Mouse (Mus musculus) cerebellum, adult 11-12 months (tissue): ENCODE data around the gene Rapgef4.
A peak's percentile ranks its signal among the peaks of the same experiment; 100 is the strongest.

ENCODE experiments used
- DNase-seq: peaks from one replicate; pipeline ENCODE4 v3.0.0; 2022

Gene Rapgef4

DNA sequence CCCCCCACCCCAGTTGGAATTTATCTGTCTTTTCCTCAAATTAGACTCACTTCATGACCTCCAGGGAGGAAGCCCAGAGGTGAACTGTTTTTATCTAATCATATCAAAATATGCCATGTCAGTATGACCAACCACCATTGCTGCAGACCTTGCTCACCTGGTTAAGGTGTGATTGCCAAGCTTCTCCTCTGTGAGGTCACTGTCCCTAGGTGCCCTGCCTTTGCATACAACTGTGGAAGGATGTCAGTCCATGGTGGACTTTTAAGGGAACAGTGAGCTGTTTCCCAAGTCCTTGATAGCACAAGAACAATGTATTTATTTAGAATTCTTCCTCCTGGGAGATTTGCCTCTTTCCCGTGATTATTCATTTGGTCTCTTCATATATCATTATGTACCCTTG is 172.8 kb downstream of the Rapgef4 start:
- no peak for DNase-seq

DNA sequence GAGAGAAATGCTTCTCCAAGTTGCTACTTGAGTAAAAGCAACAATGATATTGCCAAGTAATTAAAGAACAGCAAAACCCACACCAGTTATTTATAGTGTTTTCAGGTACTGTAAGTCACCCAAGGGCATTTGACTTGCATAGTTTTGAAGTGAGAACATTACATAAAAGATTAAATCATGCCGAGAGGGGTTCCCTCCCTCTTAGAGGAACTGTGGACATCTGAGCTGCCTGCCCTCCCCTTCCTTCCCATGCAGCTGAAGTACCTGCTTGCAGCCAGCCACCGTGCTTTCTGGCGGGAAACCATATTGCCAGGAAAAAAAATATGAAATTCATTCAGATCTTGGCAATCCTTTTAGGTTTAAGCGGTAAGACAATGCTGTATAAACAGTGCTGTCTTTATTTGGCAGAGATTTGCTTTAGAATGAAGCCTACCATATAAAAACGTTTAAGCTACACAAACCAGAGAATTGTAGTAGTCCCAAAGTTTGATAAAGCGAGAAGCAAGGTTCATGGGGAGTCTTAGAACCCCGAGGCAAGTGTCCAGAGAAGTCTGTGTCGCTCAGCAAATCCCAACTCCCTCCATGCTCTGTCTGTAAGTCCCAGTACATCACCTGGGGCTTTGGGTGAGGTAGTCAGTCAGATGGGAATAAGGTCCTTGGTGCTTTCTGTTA is 174.2 kb downstream of the Rapgef4 start:
- DNase-seq = no peak

DNA sequence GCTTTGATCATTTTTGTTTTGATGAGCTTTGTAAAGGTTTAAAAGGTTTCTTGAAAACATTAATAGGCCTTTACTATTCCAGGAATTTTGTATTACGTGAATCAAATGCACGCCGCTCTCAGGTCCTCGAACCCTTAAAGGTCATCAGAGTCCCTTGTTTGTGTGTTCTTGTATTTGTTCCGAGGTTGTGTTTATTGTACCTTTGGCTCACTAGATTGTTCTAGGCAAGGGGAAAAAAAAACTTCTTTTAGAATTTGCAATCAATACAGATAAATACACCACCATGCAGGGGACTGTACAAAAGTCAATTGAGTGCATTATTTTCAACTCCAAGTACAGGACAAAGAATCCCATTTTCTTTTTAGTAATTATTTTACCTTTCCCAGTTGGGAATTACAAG is 175.4 kb downstream of the Rapgef4 start:
- DNase-seq = no peak

DNA sequence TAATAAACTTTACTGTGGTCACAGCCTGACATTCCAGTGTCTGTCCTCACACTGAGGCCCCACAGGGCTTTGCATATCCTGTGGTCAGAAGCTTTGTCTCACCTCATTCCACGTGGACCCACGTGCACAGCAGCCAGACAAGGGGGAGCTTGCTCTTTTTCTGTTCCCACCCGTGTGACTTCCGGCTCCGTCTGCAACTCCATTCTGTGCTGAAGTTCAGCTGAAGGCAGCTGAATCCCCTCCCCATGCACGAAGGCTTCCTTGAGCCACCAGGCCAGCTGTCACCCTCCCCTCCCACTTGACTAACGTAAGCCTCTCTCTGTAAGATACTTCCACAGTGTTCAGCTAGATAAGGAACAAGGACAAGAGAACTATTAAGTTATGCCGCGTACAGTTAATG is 176.5 kb downstream of the Rapgef4 start:
- no peak for DNase-seq

DNA sequence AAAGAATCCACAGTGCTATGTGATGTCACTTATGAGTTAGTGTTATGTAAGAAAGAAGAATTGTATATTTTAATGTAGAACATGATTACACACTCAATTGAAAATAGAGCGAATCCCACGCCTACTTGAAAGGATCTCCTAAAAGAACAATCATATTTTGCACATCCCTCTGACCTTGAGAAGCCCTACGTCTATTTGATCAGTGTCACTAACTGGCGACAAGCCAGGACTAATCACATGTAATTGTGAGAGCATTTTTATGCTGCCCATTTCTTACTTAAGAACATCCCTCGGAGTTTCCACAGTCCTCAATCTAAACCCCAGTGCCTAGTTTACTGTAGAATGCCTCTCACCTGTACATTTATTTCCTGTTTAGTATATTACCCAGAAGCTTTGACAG is 177.0 kb downstream of the Rapgef4 start:
- no peak for DNase-seq

DNA sequence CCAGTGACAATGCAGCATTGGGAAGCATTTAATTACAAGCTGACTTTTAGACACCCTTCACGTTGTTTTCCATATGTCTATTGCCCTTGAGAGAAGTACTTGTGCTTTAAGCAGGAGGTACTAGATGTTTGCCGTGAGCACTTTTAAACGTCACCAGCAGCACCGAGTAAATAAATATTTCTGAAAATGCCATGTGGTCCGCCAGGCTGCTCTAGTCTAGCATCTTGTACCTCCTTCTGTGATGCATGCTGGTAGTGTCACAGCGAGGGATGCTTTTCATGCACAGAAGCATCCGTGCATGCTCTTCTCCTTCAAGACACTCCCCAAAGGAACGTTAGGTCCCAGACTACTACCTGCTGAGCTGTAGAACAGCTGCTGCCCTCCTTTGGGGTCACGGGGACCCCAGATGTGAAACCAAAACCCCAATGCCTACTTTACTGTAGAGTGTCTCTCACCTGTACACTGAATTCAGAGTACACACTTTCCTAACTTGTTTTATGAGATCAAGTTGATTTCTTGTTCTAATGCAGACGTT is 177.7 kb downstream of the Rapgef4 start:
- DNase-seq = no peak

DNA sequence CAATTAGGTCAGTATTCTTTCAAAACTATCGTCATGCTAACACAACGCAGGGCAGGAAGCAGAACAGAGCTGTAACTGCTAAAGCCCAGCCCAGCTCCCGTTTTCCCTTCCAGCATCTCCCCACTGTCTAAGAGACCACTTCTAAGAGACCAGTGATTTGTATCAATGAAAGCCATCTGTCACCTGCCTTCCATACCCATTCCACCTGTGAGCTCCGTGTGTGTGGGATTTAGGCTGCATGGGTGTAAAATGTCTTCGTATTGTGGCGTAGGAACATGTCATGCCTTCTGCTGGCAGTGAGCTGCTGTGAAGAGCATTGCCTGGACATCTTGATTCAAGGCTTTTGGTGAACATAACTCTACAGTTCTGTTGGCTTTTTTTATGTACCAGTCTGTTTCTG is 178.2 kb downstream of the Rapgef4 start:
- DNase-seq = no peak

DNA sequence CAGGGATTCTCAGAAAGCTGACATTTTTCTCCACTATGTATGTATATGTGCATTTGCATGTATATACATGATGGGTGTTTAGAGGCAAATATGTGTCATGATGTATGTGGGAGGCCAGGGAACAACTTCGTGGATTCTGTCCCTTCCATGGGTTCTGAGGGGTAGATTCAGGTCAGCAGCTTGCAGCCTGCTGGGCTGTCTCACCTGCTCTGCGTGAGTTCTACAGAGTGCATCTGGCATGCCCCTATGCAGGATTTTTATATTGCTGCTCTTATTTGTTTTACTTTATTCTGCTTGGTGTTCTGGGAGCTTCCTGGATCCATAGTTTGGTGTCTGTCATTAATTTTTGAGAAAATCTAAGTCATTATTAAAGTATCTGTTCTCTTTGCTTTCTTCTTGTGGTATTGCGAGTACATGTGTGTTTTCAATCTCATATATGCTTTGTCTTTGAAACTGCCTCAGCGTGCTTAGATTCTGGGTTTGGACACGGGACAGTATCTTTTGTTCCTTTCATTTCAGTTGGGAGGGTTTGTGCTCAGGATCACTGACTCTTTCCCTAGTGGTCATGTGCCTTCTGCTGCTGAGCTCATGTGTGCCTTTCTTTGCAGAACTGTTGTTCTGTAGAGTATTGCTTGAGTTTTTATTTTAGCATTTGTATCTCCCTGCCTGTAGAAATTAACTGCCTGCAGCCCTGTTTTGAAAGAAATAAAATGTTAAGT is 184.3 kb downstream of the Rapgef4 start:
- DNase-seq = peak; percentile 66

DNA sequence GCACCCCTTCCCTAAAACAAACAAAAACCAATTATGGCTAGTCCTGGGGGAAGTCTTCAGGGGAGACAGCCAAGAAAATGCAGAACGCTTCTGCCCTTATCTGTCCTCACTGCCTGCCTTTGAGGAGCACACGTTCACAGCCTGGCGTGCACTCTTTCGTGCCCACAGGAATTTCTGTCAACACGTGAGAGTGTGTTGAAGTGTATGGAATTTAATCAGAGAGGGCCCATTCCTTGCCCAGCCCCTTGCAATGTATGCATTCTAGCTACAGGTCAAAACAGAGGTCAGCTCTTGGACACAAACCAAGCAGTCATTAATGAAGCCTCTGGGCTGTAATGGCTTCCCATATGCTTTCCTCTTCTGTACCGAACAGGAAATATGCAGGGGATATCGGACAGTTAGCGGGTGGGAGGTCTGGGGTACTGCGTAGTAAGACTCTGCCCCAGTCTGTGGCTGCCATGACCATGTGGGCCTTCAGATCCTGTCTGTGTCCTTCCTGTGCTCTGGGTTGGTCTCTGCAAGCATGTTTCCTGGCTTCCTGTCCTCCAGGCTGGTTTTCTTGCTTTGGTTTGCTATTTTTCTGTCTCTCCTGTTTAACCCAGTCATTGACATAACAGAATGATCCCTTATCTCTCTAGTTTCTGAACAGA is 188.5 kb downstream of the Rapgef4 start:
- DNase-seq = no peak

DNA sequence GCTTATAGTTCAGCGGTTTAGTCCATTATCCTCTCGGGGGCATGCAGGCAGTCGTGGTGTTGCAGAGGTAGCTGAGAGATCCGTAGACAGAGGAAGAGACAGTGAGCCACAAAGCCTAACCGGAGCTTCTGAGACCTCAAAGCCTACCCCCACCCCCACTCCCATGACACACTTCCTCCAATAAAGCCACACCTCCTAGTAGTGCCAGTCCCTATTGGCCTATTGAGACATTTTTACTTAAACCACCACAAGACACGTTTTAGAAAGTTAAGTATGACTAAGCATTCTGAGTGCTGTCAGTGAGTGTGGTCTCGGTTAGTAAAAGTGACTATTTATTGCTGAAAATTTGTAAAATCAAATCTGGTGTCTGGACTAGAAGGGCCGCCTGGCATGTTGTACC is 189.5 kb downstream of the Rapgef4 start:
- DNase-seq = no peak

DNA sequence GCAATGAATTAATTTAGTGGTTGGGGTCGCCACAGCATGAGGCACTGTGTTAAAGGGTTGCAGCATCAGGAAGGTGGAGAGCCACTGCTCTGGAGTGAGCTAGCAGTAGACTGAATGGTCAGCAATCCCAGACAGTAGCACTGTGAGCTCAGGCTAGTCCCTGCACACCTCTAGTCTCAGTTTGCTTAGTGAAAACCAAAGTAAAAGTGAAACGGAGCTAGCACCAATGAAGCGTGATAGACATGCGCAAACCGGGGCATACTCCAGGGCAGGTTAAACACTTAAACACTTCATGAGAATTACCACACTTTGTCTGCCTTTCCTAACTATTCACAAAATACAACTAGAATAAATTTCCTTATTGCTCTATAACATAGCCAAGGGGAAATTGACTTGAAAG is 190.2 kb downstream of the Rapgef4 start:
- no peak for DNase-seq

DNA sequence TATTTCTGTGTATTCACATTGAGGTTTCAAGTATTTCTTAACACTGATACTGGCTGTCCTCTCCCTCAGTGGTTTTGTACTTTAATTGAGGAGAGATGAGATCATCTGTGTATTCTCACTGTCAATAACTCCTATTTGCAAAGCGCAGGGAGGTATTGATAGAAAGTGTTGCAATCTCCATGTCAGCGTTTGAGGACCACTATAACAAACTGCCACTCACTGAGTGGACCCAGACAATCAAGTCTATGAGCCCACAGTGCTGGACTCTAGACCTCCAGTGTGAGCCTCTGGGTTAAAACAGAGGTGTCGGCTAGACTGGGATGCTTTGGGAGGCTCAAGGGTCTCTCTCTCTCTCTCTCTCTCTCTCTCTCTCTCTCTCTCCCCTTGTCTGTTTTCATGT is 192.0 kb downstream of the Rapgef4 start:
- no peak for DNase-seq

DNA sequence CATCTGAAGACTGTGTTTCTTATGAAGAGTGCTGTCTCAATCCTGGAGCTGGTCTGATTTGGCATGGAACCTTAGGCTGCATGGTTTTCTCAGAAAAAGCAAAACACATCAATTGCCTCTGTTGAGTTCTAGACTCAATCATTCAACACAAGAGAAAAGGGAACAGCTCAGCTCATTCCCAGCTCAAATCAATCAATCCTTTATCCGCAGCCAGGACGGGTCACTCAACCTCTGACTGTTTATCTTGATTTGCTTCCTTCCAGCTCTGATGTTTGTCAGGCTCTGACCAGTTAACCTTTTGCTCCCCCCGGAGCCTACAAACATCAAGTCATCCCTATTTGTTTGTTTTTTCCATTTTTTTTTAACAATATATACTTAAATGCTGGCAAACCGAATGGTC is 192.8 kb downstream of the Rapgef4 start:
- DNase-seq = no peak

DNA sequence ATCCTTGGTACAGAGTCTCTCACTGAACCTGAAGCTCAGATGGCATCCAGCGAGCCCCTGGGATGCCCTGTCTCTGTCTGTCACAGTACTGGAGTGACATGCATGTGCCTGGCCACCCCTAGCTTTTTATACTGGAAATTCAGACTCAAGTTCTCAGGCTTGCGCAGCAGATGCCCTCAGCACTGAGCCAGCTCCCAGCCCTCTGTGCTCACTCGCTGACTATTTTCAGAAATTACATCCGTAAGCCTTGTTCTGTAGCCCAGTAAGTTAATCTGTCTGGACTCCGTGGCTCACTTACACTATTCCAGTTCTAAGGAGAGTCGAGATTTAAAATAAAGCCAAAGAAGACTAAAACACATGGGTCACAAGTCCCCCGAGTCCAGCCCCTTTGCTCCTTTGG is 194.5 kb downstream of the Rapgef4 start:
- no peak for DNase-seq

DNA sequence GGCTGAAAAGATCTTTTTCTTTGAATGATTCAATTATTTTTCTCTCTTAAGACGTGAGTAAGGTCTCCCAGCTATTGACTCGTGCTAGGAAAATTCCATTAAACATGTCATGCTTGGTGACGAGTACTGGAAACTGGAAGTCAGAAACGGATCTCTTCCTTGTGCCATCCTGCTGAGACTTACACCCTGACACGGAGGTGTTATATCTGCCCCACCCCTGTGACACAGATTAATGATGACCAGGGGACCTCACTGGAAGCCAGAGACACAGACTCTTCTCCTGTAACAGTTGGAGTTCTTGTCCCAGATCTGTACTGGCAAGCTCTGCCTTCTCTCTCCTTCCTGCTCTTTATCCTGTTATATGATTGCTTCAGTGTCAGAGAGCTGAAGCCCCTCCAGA is 194.9 kb downstream of the Rapgef4 start:
- DNase-seq = no peak

DNA sequence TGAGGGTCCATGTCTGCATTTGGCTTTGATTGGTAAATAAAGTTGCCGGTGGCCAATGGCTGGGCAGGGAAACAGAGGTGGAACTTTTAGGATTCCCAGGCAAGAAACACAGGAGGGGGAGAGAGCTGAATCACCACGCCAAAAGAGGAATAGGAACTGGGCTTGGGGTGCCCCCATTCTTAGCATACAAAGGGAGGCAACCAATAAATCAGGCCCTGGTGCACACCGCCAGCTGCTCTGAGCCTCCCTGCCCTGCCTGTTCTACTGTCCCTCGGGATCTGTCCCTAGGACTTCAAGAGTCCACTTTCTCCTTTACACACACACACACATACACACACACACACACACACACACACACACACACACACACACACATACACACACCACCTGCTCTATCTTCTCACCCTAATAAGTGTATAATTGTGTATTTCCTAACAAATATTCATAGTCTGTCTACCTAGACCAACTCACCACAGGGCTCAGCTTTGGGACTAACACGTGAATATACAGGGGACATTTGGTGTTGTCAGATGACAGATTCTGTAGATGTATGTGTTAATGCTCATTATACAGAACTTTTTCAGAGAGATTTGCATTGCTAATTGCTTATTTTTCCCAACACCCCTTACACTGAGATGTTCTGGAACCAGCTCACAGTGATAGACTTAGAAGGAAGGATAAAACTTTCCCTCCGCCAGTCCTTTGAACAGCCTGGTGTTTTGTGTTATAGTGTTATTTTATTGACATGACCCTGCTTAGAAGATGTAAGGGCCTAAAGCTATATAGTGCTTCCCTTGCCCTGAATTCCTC is 196.4 kb downstream of the Rapgef4 start:
- no peak for DNase-seq

DNA sequence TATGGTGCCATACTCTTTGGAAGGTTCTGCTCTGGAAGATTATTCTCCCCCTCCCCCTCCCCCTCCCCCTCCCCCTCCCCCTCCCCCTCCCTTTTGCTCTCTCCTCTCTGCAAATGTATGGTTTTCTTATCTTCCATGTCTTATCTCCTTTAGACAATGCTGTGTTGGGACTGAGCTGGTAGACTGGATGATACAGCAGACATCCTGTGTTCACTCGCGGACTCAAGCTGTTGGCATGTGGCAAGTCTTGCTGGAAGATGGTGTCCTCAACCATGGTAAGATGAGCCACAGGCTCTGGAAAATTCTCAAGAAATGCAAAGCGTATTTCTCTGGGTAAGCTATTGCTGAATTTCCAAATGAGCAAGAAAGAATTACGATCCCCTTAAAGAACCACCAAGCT is 197.0 kb downstream of the Rapgef4 start:
- no peak for DNase-seq

DNA sequence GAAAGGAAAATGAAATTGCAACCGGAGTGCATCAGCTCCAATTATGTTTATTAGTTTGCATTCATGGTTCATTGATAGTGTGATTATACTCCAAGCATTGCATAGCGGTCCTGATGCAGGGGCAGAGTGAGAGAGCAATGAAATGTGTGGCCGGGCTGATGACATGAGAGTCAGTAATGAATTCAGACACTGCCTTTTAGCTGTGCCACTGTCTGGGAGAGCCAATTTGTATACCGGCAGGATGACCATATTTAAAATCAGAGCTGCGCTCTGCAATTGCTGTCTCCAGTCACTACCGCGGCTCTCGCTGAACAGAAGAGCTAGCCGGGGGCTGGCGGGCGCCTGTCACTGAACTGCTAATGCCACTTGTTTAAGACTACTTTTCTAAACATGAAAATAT is 197.5 kb downstream of the Rapgef4 start:
- no peak for DNase-seq

DNA sequence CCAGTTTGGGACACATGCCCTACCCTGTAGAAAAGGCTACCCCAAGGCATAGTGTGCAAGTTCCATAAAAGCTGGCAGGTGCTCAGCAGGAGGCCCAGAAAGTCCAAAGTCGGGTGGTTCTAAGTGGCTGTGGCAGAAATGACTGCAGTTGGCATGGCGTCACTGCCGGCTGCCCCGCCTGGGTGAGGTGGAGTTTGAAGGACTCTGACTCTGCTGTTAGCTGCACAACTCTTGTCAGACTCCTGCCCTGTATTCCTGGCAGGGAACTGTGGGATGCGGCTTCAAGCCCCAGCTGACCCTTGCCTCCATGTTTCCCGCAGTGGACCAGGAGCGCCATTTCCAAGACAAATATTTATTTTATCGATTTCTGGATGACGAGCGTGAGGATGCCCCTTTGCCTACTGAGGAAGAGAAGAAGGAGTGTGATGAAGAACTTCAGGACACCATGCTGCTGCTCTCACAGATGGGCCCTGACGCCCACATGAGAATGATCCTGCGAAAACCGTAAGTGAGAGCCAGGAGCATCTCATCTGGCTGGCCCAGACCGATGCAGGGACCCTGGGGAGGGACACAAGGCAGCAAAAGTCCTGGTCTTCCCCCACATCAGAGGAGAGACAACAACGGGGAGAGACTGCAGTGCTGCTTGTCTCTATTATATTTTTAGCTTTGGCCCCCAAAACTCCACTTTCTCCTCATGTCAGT is 198.7 kb downstream of the Rapgef4 start:
- DNase-seq = no peak

DNA sequence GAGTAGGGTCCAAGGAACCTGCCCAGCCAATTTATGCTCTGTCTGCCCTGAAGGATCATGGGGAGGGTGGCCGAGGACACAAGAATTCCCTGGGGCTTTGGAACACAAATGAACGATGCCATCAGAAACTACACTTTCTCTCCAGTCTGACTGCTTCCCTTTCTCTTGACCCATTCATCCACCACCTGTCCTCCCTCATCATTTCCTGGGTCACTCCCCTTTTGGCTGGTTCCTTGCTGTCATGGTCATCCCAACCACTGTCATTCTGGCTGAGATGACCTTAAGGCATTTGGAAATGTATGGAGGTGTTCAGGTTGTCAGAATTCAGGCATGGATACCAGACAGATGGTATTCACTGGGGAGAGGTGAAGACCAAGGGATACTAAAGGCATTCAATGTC is 200.4 kb downstream of the Rapgef4 start:
- no peak for DNase-seq

DNA sequence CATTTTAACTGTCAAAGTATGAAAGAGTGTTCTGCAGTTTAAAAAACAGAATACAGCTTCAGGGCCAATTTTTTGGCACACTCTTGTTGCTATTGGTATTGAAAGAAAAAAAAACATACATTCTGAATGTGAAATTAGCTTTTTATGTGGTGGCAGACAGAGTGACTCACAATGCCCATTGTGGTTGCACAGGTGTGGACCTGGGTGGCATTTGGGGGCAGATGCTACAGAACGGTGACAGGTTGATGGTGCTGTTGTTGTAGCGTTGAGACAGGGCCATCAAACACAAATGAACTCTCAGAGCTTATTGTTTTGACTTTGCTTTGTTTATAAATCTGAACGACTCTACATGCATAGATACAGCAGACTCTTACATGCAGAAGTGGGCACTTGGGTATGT is 202.7 kb downstream of the Rapgef4 start:
- no peak for DNase-seq

DNA sequence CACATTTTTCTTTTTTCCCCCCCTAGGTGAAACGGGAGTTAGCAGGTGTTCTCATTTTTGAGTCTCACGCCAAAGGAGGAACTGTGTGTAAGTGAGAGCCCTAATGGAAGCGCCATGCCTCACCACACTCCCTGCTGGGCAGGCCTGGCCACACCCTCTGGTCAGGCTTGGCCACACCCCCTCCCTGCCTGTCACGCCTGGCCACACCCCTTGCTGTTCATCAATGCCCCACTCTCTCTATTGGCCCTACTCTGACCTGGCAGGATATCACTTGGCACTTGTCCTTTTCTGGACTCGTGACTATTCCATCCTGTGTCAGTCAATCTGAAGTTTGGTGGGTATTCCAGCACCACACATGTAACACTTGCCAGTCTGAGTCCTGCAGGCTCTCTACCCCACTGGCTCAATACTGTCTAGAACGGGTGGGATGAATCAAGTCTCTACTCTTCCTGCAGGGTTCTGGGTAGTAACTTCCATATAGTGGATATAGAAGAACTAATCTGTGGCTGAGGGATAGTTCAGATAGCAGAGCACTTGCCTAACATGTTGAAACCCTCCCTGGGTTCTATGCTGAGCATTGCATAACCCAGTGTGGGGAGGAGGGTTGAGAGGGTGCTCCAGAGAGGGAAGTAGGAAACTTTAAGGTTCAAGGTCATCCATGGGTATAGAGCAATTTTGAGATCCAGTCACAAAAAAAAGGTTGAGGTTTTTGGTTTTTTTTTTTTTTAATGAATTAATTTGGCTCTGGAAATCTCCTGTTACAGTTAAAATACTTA is 215.3 kb downstream of the Rapgef4 start:
- DNase-seq = no peak
